Mouse (Mus musculus) gastrocnemius, postnatal 10 days (tissue): ENCODE measurements around the gene Naaladl1. TPM values are rescaled to one million over a fixed set of nuclear protein-coding genes. Genes with fewer than 3 reads are reported as not detected.
A peak's percentile ranks its signal among the peaks of the same experiment; 100 is the strongest.

Experiments used
- DNase-seq: peaks from one replicate; pipeline ENCODE4 v3.0.0; 2021; ENCODE audit warnings: mixed read lengths
- long read RNA-seq, 2 experiments: library from polyadenylated mRNA; stranded (forward); transcript quantifications; one replicate each; pipeline ENCODE4 v2.0.0; 2021
- total RNA-seq, 2 experiments: library from RNA; stranded (reverse); gene quantifications; 2 replicates each; pipeline ENCODE4 v1.2.3; 2021

Naaladl1 gene
- under 1 TPM in 1 of 2 experiments, not detected in 1; 0.09 TPM for total RNA-seq
- long read RNA-seq, experiment 1: 0 reads
- long read RNA-seq, experiment 2, partial matches to known transcripts: 0 of 1 reads
- long read RNA-seq, experiment 2, other reads (novel, unspliced or antisense): 1 of 1 reads

- no peak for DNase-seq
Measured at GRCm38 (mm10) chr19:6105586-6105985, at the start of gene Naaladl1. Naaladl1 (plus strand) TSS chr19:6105782.

- no peak for DNase-seq
Measured at GRCm38 (mm10) chr19:6056696-6057095, 48.9 kb upstream of the Naaladl1 start.

- DNase-seq: peak; percentile 99
Measured at GRCm38 (mm10) chr19:6057313-6058096, 48.1 kb upstream of the Naaladl1 start, which contains the start of the genes Mrpl49 and Fau. Mrpl49 (minus strand) TSS chr19:6057785. Fau (plus strand) TSS chr19:6057844.

- DNase-seq: no peak
Measured at GRCm38 (mm10) chr19:6058513-6058912, 47.1 kb upstream of the Naaladl1 start.

GRCm38 (mm10) chr19:6058966-6059365 lies 46.6 kb upstream of the Naaladl1 start:
- no peak for DNase-seq

- peak; percentile 88 for DNase-seq
Measured at GRCm38 (mm10) chr19:6061021-6061533, 44.5 kb upstream of the Naaladl1 start, which contains the start of gene Znhit2. Znhit2 (plus strand) TSS chr19:6061192.

- DNase-seq: peak; percentile 29
Measured at GRCm38 (mm10) chr19:6061641-6062302, 43.8 kb upstream of the Naaladl1 start.

- no peak for DNase-seq
Measured at GRCm38 (mm10) chr19:6062418-6062817, 43.2 kb upstream of the Naaladl1 start.

- DNase-seq: no peak
Measured at GRCm38 (mm10) chr19:6063081-6063480, 42.5 kb upstream of the Naaladl1 start.

GRCm38 (mm10) chr19:6066571-6066970 lies 39.0 kb upstream of the Naaladl1 start:
- no peak for DNase-seq

GRCm38 (mm10) chr19:6067011-6067723 lies 38.4 kb upstream of the Naaladl1 start:
- peak; percentile 84 for DNase-seq

GRCm38 (mm10) chr19:6067724-6068415 lies 37.7 kb upstream of the Naaladl1 start, which contains the start of gene Tm7sf2:
Tm7sf2 (minus strand) TSS chr19:6068373.
- peak; percentile 85 for DNase-seq

GRCm38 (mm10) chr19:6068951-6069350 lies 36.6 kb upstream of the Naaladl1 start:
- DNase-seq: no peak

- DNase-seq: no peak
Measured at GRCm38 (mm10) chr19:6069851-6070250, 35.7 kb upstream of the Naaladl1 start.

- DNase-seq: no peak
Measured at GRCm38 (mm10) chr19:6070571-6071250, 34.9 kb upstream of the Naaladl1 start.

- no peak for DNase-seq
Measured at GRCm38 (mm10) chr19:6071261-6071660, 34.3 kb upstream of the Naaladl1 start.

GRCm38 (mm10) chr19:6073889-6074288 lies 31.7 kb upstream of the Naaladl1 start:
- no peak for DNase-seq

- peak; percentile 66 for DNase-seq
Measured at GRCm38 (mm10) chr19:6076564-6077393, 28.8 kb upstream of the Naaladl1 start, which contains the start of gene Vps51. Vps51 (minus strand) TSS chr19:6077231.

- no peak for DNase-seq
Measured at GRCm38 (mm10) chr19:6079983-6080480, 25.6 kb upstream of the Naaladl1 start, which contains the start of gene Tmem262. Tmem262 (plus strand) TSS chr19:6080033.
